Mouse (Mus musculus) embryonic facial prominence, embryonic 11.5 days (tissue): ENCODE results near the gene Gabrr2. TPM values are rescaled to one million over a fixed set of nuclear protein-coding genes. Genes with fewer than 3 reads are reported as not detected.

ENCODE experiments used
- ATAC-seq: fragments of 200-750 bp; cut with Nextera tagmentation; replicated peaks from 2 replicates; pipeline ENCODE4 v1.8.0; 2017; ENCODE audit warnings: low read depth; ENCODE audit not compliant: insufficient number of reproducible peaks, low FRiP score, low TSS enrichment
- DNase-seq: peaks from one replicate; pipeline ENCODE4 v3.0.0-alpha.2; 2015; ENCODE audit warnings: low spot score
- H3K27ac ChIP-seq: fragments of 300-500 bp; sonication (generic); replicated peaks from 2 replicates; pipeline ENCODE4 v1.5.1; 2014; ENCODE audit warnings: mild to moderate bottlenecking, low read depth, low read length, control low read depth
- H3K27me3 ChIP-seq: fragments of 300-500 bp; sonication (generic); 2 replicates; pipeline ENCODE4 v1.6.1; 2014; ENCODE audit warnings: mild to moderate bottlenecking, low read length, moderate library complexity, mixed read lengths; ENCODE audit not compliant: control insufficient read depth, insufficient read depth
- H3K36me3 ChIP-seq: fragments of 300-500 bp; sonication (generic); replicated peaks from 2 replicates; pipeline ENCODE4 v1.6.1; 2014; ENCODE audit warnings: low read depth, mild to moderate bottlenecking, low read length, moderate library complexity, mixed read lengths; ENCODE audit not compliant: control insufficient read depth, insufficient read depth
- H3K4me1 ChIP-seq: fragments of 300-500 bp; sonication (generic); 2 replicates; pipeline ENCODE4 v1.6.1; 2014; ENCODE audit warnings: low read length, mixed read lengths; ENCODE audit not compliant: control insufficient read depth, insufficient read depth
- H3K4me2 ChIP-seq: fragments of 300-500 bp; sonication (generic); 2 replicates; pipeline ENCODE4 v1.6.1; 2014; ENCODE audit warnings: low read depth, mild to moderate bottlenecking, control low read depth, low read length, moderate library complexity
- H3K4me3 ChIP-seq: fragments of 300-500 bp; sonication (generic); 2 replicates; pipeline ENCODE4 v1.5.1; 2014; ENCODE audit warnings: low read depth, low read length, control low read depth
- H3K9ac ChIP-seq: fragments of 300-500 bp; sonication (generic); replicated peaks from 2 replicates; pipeline ENCODE4 v1.6.1; 2014; ENCODE audit warnings: mild to moderate bottlenecking, control low read depth, low read length
- H3K9me3 ChIP-seq: fragments of 300-500 bp; sonication (generic); replicated peaks from 2 replicates; pipeline ENCODE4 v1.6.1; 2016; ENCODE audit warnings: mild to moderate bottlenecking, low read length, inconsistent platforms, mixed read lengths; ENCODE audit not compliant: control insufficient read depth
- WGBS: fragments of 180-500 bp; shearing (Covaris S2); extraction: QIAGEN DNeasy Blood & Tissue Kit; methylation state at CpG from one replicate; pipeline ENCODE4 v1.1.7; 2014; 5-methylcytosine and 5-hydroxymethylcytosine counted together
- polyA plus RNA-seq: library from polyadenylated mRNA; unstranded; fragments of >200 nt; fragmentation: Nextera tagmentation; extraction: Ambion mirVana; gene quantifications from 2 replicates; pipeline ENCODE4 v1.2.1, GENCODE M21; 2014

Gene Gabrr2
- polyA plus RNA-seq, 1 experiment from 2014 or later, result not detected

- H3K27me3 ChIP-seq, result no peaks in the 10 kb centered on the region
- H3K4me3 ChIP-seq, result no peak overlapping the region
- 34% methylated on average over 7 of the region's 7 CpGs for WGBS
- no peaks in the 10 kb centered on the region for H3K36me3 ChIP-seq
- H3K4me1 ChIP-seq, result no peaks in the 10 kb centered on the region
- H3K9ac ChIP-seq, result no peak overlapping the region
- H3K9me3 ChIP-seq, result no peaks in the 10 kb centered on the region
- no peak for DNase-seq
- H3K27ac ChIP-seq, result no peak overlapping the region
- ATAC-seq, result no peak
- H3K4me2 ChIP-seq, result no peak overlapping the region
Observed at GRCm38 (mm10) chr4:33061158-33061557, 1.6 kb upstream of the Gabrr2 start.

- 81% methylated on average over 6 of the region's 6 CpGs for WGBS
- no peaks in the 10 kb centered on the region for H3K9me3 ChIP-seq
- no peak for DNase-seq
- H3K36me3 ChIP-seq, result no peaks in the 10 kb centered on the region
- H3K9ac ChIP-seq, result no peak overlapping the region
- no peak for ATAC-seq
- H3K27ac ChIP-seq, result no peak overlapping the region
- no peaks in the 10 kb centered on the region for H3K27me3 ChIP-seq
- no peaks in the 10 kb centered on the region for H3K4me1 ChIP-seq
- H3K4me2 ChIP-seq, result no peak overlapping the region
- H3K4me3 ChIP-seq, result no peak overlapping the region
Observed at GRCm38 (mm10) chr4:33064986-33065385, 2.2 kb downstream of the Gabrr2 start.

GRCm38 (mm10) chr4:33066223-33066960, 3.6 kb downstream of the Gabrr2 start:
- ATAC-seq (no peak), DNase-seq (no peak)
- Histone ChIP-seq H3K36me3 (no peaks in the 10 kb centered on the region), H3K4me1 (no peaks in the 10 kb centered on the region), H3K27ac (no peak overlapping the region), H3K9ac (no peak overlapping the region), H3K9me3 (no peaks in the 10 kb centered on the region), H3K27me3 (no peaks in the 10 kb centered on the region), H3K4me3 (no peak overlapping the region), H3K4me2 (no peak overlapping the region)
- whole genome bisulfite sequencing, result 56% methylated on average over 14 of the region's 14 CpGs

DNA sequence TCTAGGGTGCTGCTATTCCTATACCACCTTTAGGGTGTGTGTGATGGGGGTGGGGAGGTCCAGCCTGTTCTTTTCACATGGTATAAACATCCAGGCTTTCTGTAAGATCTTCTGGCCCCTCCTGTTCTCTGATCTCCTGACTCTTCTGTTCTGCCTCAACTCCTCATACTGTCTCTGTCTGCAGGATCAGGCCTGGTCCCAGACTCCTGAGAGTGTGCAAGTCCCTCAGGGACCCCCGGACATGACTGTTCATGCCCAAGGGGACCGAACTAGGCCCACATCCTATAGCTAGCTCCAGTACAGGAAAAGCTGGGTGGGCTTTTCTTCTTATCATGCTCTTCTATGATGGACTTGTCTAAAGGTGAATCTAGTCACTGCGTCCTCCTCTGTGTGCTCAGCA, 4.5 kb downstream of the Gabrr2 start:
- Histone ChIP-seq H3K27ac (no peak overlapping the region), H3K4me3 (no peak overlapping the region), H3K4me2 (no peak overlapping the region), H3K9me3 (no peaks in the 10 kb centered on the region), H3K9ac (no peak overlapping the region), H3K27me3 (no peaks in the 10 kb centered on the region), H3K36me3 (no peaks in the 10 kb centered on the region), H3K4me1 (no peaks in the 10 kb centered on the region)
- whole genome bisulfite sequencing, result 90% methylated on average over 3 of the region's 3 CpGs
- ATAC-seq, result no peak
- DNase-seq, result no peak

- no peaks in the 10 kb centered on the region for H3K36me3 ChIP-seq
Observed at GRCm38 (mm10) chr4:33067826-33068225, 5.0 kb downstream of the Gabrr2 start.

GRCm38 (mm10) chr4:33068894-33069293, 6.1 kb downstream of the Gabrr2 start:
- H3K4me2 ChIP-seq, result no peak overlapping the region
- WGBS, result 80% methylated on average over 6 of the region's 6 CpGs
- no peak for DNase-seq

More at GRCm38 (mm10) chr4:33067826-33068225, 5.0 kb downstream of the Gabrr2 start:
- H3K9me3 ChIP-seq, result no peaks in the 10 kb centered on the region
- H3K4me1 ChIP-seq, result no peaks in the 10 kb centered on the region
- no peak overlapping the region for H3K4me2 ChIP-seq
- DNase-seq, result no peak
- no peak overlapping the region for H3K9ac ChIP-seq
- no peak overlapping the region for H3K27ac ChIP-seq
- no peaks in the 10 kb centered on the region for H3K27me3 ChIP-seq
- 93% methylated on average over 6 of the region's 6 CpGs for WGBS
- no peak for ATAC-seq
- no peak overlapping the region for H3K4me3 ChIP-seq

DNA sequence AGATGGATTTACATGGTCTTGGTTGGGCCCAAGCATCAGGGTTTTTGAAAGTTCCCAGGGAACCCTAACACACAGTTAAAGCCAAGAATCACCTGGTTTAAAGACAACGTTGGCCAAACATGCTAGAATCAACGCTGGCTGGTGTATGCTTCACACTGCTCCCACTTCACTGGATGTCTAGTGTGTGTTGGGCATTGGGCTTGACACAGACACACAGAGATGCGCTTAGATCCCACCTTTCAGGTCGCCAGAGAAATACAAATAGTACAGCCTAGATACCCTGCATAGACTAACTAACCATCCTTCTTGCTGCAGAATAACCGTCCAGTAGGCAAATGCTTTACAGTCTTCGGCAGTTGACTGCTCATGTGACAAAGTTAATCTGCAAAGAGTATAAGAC, 7.5 kb downstream of the Gabrr2 start:
- H3K9ac ChIP-seq, result no peak overlapping the region

More at GRCm38 (mm10) chr4:33068894-33069293, 6.1 kb downstream of the Gabrr2 start:
- H3K27ac ChIP-seq, result no peak overlapping the region
- no peak overlapping the region for H3K9ac ChIP-seq
- no peaks in the 10 kb centered on the region for H3K36me3 ChIP-seq
- ATAC-seq, result no peak
- H3K27me3 ChIP-seq, result no peaks in the 10 kb centered on the region
- H3K4me1 ChIP-seq, result no peaks in the 10 kb centered on the region
- H3K9me3 ChIP-seq, result no peaks in the 10 kb centered on the region
- no peak overlapping the region for H3K4me3 ChIP-seq

DNA sequence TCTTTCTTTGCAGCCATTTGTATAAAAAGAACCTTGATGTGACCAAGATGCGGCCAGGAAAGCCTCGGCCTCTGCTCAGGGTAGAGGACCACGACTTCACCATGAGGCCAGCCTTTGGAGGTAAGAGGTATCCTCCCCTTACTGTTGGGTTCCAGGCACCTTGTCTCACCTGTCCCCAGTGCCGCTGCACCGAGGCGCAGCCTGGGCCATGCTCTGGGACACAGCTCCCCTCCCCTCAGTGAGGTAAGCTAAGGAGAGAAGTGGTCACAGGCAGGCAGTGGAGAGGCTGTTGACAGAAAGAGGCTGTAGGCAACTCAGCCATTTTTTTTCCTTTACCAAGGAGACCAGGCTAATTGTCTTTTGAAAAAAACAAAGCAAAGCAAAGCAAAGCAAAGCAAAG, 8.5 kb downstream of the Gabrr2 start:
- DNase-seq (no peak), ATAC-seq (no peak)
- no peaks in the 10 kb centered on the region for H3K36me3 ChIP-seq
- WGBS, result 87% methylated on average over 6 of the region's 6 CpGs
- H3K4me1 ChIP-seq, result no peaks in the 10 kb centered on the region
- no peak overlapping the region for H3K27ac ChIP-seq
- no peaks in the 10 kb centered on the region for H3K9me3 ChIP-seq
- H3K4me2 ChIP-seq, result no peak overlapping the region
- H3K9ac ChIP-seq, result no peak overlapping the region
- no peak overlapping the region for H3K4me3 ChIP-seq
- H3K27me3 ChIP-seq, result no peaks in the 10 kb centered on the region

More for the DNA sequence above, 7.5 kb downstream of the Gabrr2 start:
- H3K4me3 ChIP-seq, result no peak overlapping the region
- H3K36me3 ChIP-seq, result no peaks in the 10 kb centered on the region
- ATAC-seq (no peak), DNase-seq (no peak)
- no peaks in the 10 kb centered on the region for H3K4me1 ChIP-seq
- no peak overlapping the region for H3K4me2 ChIP-seq
- no peaks in the 10 kb centered on the region for H3K27me3 ChIP-seq
- H3K9me3 ChIP-seq, result no peaks in the 10 kb centered on the region
- WGBS, result 91% methylated on average over 6 of the region's 6 CpGs
- H3K27ac ChIP-seq, result no peak overlapping the region
